Mouse (Mus musculus) gastrocnemius, adult 18-20 months (tissue): ENCODE results near the gene Lef1. TPM values are rescaled to one million over a fixed set of nuclear protein-coding genes. Genes with fewer than 3 reads are reported as not detected.

Experiments
- DNase-seq: peaks from one replicate; pipeline ENCODE4 v3.0.0; 2021; ENCODE audit warnings: low spot score
- long read RNA-seq, 2 experiments: library from polyadenylated mRNA; stranded (forward); transcript quantifications; one replicate each; pipeline ENCODE4 v2.0.0; 2021
- total RNA-seq, 2 experiments: library from RNA; stranded (reverse); gene quantifications; 2 replicates each; pipeline ENCODE4 v1.2.3; 2021

Gene Lef1
- under 1 TPM in 1 of 2 experiments, not detected in 1; 0.07 TPM for total RNA-seq
- long read RNA-seq, experiment 1: 0 reads
- long read RNA-seq, experiment 2: 0 reads

GRCm38 (mm10) chr3:131110191-131111150 lies at the start of gene Lef1:
Gene Lef1, plus strand, starts transcription at chr3:131110471.
- no peak for DNase-seq

GRCm38 (mm10) chr3:131065001-131065400 lies 45.3 kb upstream of the Lef1 start:
- no peak for DNase-seq

- no peak for DNase-seq
Measured at GRCm38 (mm10) chr3:131066171-131066570, 44.1 kb upstream of the Lef1 start.

GRCm38 (mm10) chr3:131068000-131068399 lies 42.3 kb upstream of the Lef1 start:
- DNase-seq: no peak

GRCm38 (mm10) chr3:131070210-131070609 lies 40.1 kb upstream of the Lef1 start:
- no peak for DNase-seq

- DNase-seq: no peak
Measured at GRCm38 (mm10) chr3:131072661-131073060, 37.6 kb upstream of the Lef1 start.

GRCm38 (mm10) chr3:131073946-131074345 lies 36.3 kb upstream of the Lef1 start:
- no peak for DNase-seq

- DNase-seq: no peak
Measured at GRCm38 (mm10) chr3:131078041-131078621, 32.1 kb upstream of the Lef1 start.

GRCm38 (mm10) chr3:131078719-131079118 lies 31.6 kb upstream of the Lef1 start:
- DNase-seq: no peak

GRCm38 (mm10) chr3:131083722-131084121 lies 26.5 kb upstream of the Lef1 start:
- DNase-seq: no peak

- no peak for DNase-seq
Measured at GRCm38 (mm10) chr3:131084718-131085561, 25.3 kb upstream of the Lef1 start.

- DNase-seq: no peak
Measured at GRCm38 (mm10) chr3:131085978-131086377, 24.3 kb upstream of the Lef1 start.

- no peak for DNase-seq
Measured at GRCm38 (mm10) chr3:131089721-131090120, 20.6 kb upstream of the Lef1 start.

GRCm38 (mm10) chr3:131092113-131092512 lies 18.2 kb upstream of the Lef1 start:
- DNase-seq: no peak

- no peak for DNase-seq
Measured at GRCm38 (mm10) chr3:131093736-131094135, 16.5 kb upstream of the Lef1 start.

- DNase-seq: no peak
Measured at GRCm38 (mm10) chr3:131096105-131096504, 14.2 kb upstream of the Lef1 start.

- no peak for DNase-seq
Measured at GRCm38 (mm10) chr3:131102191-131102774, 8.0 kb upstream of the Lef1 start.

- no peak for DNase-seq
Measured at GRCm38 (mm10) chr3:131105362-131105761, 4.9 kb upstream of the Lef1 start.

- no peak for DNase-seq
Measured at GRCm38 (mm10) chr3:131105940-131106401, 4.3 kb upstream of the Lef1 start.

- DNase-seq: no peak
Measured at GRCm38 (mm10) chr3:131106451-131107291, 3.6 kb upstream of the Lef1 start.
